Mouse (Mus musculus) liver (tissue): ENCODE measurements around the gene Ccnd3.

Experiments
- DNase-seq: peaks from one replicate; pipeline ENCODE4 v3.0.0-alpha.2; 2020; ENCODE audit warnings: mixed read lengths

Gene Ccnd3

GRCm38 (mm10) chr17:47554621-47555020 is 49.8 kb downstream of the Ccnd3 start:
- DNase-seq, result no peak

DNA sequence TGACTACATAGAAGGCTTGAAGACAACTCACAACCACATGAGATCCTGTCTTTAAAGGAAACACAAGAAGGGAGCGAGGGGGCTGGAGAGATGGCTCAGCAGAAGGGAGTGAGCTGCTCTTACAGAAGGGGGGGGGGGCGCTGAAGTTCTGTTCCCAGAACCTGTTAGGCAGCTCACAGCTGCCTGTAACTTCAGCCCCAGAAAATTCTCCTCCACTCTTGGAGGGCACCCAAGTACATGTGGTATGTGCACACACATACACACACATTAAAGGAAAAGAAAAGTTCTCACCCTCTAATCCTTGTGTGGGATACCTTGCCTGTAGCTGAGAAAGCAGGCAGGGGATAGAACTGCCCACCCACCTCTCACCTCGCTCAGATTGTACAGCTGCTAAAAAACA is 52.3 kb downstream of the Ccnd3 start:
- DNase-seq, result no peak

- DNase-seq, result no peak
Measured at GRCm38 (mm10) chr17:47559726-47560125, 54.9 kb downstream of the Ccnd3 start.

GRCm38 (mm10) chr17:47562875-47563274 is 58.0 kb downstream of the Ccnd3 start:
- no peak for DNase-seq

- DNase-seq, result no peak
Measured at GRCm38 (mm10) chr17:47564612-47565011, 59.8 kb downstream of the Ccnd3 start.

DNA sequence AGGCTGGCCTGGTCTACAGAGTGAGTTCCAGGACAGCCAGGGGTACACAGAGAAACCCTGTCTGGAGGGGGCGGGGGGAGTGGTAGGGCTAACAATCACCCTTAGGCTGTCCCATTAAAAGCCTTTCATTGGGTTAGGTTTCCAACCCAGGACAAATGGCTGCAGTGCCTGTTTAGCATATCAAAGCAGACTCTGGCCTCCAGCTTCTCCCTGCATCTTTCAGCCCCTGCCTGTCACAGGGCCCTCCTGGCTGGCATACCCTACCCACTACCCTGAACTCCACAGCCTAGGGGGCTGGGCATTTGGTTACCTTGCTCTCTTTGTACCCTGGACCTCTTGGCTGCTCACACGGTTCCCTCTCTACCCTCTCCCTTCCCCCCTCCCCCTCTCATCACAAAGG is 61.3 kb downstream of the Ccnd3 start:
- no peak for DNase-seq

GRCm38 (mm10) chr17:47567271-47567670 is 62.4 kb downstream of the Ccnd3 start:
- peak; percentile 36 for DNase-seq

DNA sequence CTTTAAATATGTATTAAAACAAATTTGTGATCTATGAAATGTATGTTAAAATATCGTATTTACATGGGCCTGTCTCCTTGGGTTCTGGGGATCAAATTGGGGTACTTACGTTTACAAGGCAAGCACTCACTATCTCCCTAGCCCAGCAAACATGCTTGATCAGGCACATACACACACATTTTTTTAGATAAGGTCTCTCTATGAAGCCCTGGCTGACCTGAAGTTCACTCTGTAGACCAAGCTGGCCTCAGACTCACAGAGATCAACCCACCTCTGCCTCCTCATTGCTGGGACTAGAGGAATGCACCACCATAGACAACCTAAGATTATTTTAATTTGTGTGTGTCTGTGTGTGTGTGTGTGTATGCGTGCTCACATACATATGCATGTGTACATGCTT is 63.5 kb downstream of the Ccnd3 start:
- peak; percentile 72 for DNase-seq

- no peak for DNase-seq
Measured at GRCm38 (mm10) chr17:47568951-47569527, 64.2 kb downstream of the Ccnd3 start.

DNA sequence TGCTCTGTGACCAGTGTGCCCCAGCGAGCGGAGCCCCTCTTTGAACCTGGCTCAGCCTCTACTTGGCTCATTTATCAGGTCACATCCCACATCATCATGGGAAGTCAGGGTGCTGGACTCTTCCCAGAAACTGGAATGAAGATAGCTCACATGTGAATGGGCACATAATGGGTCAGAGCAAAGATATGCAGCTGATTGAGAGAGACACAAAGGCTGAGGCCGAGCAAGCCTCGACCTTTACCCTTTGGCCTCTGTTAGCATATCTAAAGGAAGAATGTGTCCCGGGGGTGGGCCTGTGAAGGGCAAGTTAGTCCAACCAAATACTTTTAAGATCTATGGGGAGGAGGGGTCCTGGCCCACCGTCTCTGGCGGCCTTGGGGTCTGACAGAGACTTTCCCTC is 66.8 kb downstream of the Ccnd3 start:
- no peak for DNase-seq

DNA sequence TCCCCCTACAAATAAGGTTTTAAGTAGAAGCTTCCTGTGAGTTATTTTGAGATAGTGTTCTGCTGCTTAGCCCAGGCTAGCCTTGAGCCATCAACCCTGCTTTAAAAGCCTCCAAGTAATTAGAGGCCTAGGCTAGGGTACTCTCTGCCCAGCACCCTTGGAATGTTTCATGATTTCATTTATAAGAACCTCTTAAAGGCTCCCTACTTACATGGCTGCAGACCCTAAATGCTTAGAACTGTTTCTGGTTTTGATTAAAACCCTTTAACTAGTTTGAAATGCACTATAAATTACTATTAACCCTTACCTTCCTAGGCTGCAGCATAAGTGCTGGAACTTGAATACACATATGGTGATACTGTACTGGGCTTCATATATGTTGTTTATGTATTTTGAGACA is 67.6 kb downstream of the Ccnd3 start:
- DNase-seq, result no peak

DNA sequence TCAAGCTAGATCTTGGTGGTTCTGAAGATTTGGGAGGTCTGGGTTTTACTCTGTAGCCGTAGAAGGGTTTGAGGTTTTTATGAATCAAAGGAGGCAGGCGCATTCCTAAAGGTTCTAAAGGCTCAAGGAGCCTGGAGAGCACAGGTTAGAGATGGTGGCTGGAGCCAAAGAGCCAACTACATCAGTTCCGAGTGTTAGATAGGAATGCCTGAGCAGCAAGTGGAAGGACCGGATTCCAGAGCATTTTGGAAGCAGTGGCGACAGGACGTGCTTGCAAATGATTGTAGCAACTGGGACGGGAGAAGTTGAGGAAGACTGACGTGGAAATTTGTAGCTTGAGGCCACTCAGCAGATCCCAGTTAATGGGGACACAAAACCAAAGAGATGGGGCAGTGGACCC is 69.2 kb downstream of the Ccnd3 start:
- no peak for DNase-seq

GRCm38 (mm10) chr17:47574830-47575229 is 70.0 kb downstream of the Ccnd3 start:
- no peak for DNase-seq

GRCm38 (mm10) chr17:47578655-47579054 is 73.8 kb downstream of the Ccnd3 start:
- DNase-seq, result peak; percentile 61

- DNase-seq, result no peak
Measured at GRCm38 (mm10) chr17:47580962-47581361, 76.1 kb downstream of the Ccnd3 start.

GRCm38 (mm10) chr17:47588517-47588916 is 83.7 kb downstream of the Ccnd3 start:
- no peak for DNase-seq

GRCm38 (mm10) chr17:47591073-47591472 is 86.2 kb downstream of the Ccnd3 start:
- DNase-seq, result no peak

DNA sequence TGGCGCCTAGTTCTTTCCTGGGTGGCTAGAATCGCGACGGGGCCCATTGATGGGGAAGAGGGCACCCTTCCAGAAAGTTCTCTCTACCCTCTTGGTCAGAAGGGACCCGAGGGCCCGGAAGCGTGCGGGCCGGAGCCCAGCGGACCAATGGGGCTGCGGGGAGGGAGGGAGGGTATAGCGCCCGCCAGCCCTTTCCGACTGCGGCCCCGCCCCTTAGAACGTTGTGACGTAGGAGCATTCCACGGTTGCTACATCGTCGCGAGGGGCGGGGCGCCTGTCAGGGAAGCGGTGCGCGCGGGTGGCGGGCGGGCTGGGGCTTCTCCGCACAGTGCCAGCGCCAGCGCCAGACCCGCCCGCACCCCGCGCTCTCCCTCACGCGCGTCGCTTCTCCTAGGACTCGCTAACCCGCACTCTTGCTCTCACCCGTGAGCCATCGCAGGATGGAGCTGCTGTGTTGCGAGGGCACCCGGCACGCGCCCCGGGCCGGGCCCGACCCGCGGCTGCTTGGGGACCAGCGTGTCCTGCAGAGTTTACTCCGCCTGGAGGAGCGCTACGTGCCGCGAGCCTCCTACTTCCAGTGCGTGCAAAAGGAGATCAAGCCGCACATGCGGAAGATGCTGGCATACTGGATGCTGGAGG is 88.5 kb downstream of the Ccnd3 start:
- DNase-seq, result peak; percentile 99

DNA sequence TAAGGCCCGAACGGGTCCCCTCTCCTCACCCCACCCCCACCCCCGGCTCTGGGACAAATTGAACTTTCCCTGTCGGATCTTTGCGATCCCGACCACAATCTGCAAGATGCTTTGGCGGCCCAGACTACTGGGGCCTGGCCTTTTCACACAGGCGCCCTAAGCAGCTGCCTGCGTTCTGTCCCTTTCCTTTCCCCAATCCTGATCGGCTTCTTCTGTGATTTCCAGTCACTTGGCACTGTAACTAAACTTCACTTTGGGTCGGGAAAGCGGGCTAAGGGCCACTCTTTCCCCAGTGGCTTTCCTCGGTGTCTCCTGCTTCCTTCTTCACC is 89.0 kb downstream of the Ccnd3 start:
- DNase-seq, result no peak

- peak; percentile 82 for DNase-seq
Measured at GRCm38 (mm10) chr17:47594183-47594968, 89.5 kb downstream of the Ccnd3 start.

- no peak for DNase-seq
Measured at GRCm38 (mm10) chr17:47594969-47595247, 90.1 kb downstream of the Ccnd3 start.

GRCm38 (mm10) chr17:47595248-47596161 is 90.7 kb downstream of the Ccnd3 start:
- peak; percentile 93 for DNase-seq

DNA sequence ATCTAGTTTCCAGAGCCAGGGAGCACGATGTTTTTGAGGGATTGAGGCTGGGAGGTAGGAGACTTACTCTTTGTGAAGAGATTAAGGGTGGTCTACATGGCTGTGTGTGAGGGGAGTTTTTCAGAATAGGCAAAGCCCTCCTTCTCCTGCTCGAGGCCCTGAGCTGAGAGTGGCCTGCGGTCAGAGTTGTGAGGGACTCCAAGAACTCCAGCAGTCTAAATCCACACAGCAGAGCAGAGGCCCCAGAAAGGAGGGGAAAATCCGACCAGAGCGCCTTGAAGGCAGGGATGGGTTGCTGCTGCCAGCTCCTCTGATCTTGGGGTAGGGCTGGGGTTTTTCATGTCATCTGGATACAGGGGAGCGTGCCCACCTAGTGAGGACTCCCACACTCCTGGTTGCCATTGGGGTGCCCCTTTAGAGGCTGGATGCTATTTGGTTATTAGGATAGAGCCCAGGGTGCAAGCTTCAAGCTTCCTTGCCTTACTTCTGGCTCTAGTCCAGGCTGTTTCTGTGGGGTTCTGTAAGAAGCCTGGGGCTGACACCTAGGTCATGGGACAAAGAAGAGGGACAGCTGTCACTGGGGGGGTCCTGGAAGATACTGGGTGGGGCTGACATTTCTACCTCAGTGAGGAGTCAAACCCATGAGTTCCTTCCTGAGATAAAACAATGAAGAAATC is 91.4 kb downstream of the Ccnd3 start:
- peak; percentile 39 for DNase-seq
